Mouse (Mus musculus) subcutaneous adipose tissue, adult 2 months (tissue): Measurements from ENCODE around the gene Fam169a. TPM values are rescaled to one million over a fixed set of nuclear protein-coding genes. Genes with fewer than 3 reads are reported as not detected.

Experiments used
- polyA plus RNA-seq: library from polyadenylated mRNA; depleted of rRNA; stranded (reverse); fragments of >200 nt; gene quantifications from 2 replicates; pipeline ENCODE4 v1.2.3, GENCODE M21; 2012; ENCODE audit warnings: low replicate concordance; rRNA removed

Fam169a gene
- 0.17 TPM in 1 of 2 replicates, not detected in the other for polyA plus RNA-seq

DNA sequence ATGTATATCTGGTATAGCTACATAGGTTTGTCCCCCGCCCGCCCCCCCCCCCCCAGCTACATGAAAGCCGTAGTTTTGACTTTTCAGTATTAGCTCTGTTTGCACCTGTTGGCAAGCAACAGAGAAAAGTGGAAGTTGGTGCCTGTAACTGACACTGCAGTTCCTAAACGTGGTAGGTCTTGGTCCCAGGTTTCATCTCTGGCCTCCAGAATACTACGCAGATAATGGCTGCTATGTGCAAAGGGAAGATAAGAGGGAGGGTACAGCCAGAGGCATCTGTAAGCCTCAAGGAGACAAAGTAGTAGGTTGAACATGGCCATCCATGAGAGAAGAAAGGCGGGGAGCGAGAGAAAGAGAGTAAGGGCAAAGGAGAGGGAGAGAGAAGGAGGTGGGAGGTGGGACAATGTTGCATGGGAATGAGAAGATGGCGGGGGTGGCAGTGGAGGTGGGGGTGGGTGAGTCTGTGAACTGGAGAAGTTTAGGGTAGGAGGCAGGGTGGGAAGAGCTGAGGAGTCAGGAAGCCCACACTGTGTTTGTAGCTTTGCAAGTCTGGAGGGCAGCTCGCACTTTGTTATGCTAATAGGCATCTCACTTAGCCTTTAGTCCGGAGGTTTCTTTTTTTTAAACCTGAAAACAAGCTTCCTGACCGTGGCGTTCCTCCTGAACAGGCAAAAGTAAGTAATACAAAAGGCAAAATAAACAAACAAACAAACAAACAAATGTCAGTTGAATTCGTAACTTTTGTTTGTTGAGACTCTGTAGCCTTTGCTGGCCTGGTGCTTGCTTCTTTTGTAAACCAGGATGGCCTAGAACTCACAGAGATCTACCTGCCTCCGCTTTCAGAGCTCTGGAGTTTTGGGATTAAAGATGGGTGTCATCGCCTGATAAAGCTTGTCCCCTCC, at the start of gene Fam169a:
Fam169a (plus strand) TSS at position 638 of the 902 bp plus-strand sequence.

DNA sequence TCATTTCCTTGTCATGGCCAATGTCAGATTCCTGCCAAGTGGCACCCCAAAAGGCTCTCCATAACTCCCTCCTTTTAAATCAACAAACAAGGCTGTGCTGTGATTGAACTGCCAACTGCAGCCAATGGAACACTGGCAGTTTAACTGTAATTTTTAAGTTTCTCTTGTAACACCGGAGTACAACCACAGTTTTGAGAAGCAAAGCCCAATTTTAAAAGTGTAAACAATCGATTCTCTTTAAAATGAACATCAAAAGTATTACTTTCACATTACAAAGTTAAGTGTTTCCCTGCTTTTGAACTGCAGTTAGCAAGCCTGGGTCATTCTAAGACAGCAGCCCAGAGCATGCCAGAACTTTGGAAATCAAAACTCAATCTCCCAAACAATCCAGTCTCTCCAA, 32.8 kb upstream of the Fam169a start, which contains the start of gene 1700029F12Rik:
1700029F12Rik (minus strand) TSS at position 101 of the 400 bp plus-strand sequence.

DNA sequence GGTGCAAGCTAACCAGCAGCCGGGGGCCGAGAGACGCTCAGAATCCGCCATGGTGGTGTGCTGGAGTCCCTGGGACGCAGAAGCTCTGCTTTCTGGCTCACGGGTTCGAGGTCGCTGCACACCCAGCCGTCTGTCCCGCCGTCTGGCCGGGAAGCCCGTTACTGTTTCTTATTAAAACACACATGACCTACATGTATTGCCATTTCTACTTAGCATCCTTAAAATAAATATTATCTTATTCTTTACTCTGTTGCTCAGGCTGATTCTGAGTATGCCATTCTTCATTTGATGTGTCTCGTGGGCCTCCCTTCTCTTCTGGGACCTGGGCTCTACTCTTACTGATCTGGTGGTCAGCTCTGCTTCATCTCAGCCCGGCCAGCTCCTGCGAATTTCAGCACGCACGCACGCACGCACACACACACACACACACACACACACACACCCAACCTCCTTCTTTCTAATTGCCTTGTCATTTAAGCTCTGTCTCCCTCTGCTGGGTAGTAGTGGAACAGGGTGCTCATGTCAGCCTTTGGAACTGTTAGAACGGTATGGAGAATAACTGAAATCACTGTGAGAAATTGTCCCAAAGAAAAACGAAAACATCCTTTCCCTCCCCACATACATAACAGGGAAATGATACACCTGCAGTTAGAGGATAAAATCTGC, 32.2 kb downstream of the Fam169a start, which contains the start of gene Gm6169:
Gm6169 (minus strand) TSS at position 51 of the 666 bp plus-strand sequence.

DNA sequence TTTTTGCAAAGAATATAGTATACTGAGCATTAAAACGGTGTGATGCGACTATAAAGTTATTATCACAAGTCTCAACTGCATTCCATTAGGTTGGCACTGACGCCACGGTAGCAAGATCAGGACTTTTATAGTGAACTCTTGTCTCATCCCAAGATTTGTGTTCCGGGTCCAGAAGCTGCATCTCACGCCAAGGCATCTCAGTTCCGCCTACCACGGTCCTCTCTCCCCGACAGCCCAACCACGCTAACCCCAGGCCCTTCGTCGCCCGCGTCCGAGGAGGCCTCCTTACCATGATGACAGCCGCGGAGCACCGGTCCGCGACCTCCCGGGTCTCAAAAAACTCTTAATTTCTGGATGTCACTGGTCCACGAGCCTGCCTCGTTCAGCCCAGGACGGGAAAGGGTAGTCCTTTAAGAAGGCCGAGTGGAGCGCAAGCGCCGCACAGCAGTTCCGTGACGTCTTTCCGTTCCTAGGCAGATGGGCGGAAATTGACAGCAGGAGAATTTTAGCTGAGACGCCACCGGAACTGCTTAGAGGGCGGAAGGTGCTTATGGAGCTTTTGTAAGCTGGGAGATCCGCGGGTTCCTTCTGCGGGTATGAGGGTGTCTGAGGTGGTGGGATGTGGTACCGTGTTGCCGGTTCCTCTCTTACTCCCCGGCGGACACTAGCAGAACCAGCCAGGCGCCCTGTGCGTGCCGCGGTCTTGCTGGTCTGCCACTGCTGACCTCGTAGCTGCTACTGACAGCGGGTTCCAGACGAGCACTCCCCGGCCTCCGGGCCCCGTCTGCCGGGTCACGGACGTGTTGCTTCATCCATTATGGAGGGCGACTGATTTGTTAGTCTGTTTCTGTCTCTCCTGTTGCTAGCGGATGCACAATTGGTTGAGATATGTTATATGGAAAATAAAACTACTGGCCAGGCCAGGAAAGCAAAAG, 70.6 kb downstream of the Fam169a start, which contains the start of the genes Gfm2 and Nsa2:
Gfm2 (plus strand) TSS at position 472 of the 935 bp plus-strand sequence.
Nsa2 (minus strand) TSS at position 472 of the 935 bp plus-strand sequence.

Other genes with a start within 250 kb of the Fam169a start
- gene Gcnt4, start 142.6 kb upstream of the Fam169a start, polyA plus RNA-seq = 0.10 and 0.51 TPM in 2 replicates
- gene 1700029F12Rik, start 32.9 kb upstream of the Fam169a start, polyA plus RNA-seq = not detected in 2 replicates
- 5.1 and 7.7 TPM in 2 replicates for gene Gm6169, start 32.0 kb downstream of the Fam169a start, polyA plus RNA-seq
- 25.0 and 26.3 TPM in 2 replicates for gene Gfm2, start 70.7 kb downstream of the Fam169a start, polyA plus RNA-seq
- gene Nsa2, start 70.7 kb downstream of the Fam169a start, polyA plus RNA-seq = 20.9 and 36.8 TPM in 2 replicates
- gene Hexb, start 131.1 kb downstream of the Fam169a start, polyA plus RNA-seq = 49.8 and 83.9 TPM in 2 replicates
- 10.9 and 16.6 TPM in 2 replicates for gene Enc1, start 173.8 kb downstream of the Fam169a start, polyA plus RNA-seq